Mouse (Mus musculus): ENCODE measurements around the gene Dock9.

GRCm38 (mm10) chr14:121660167-121660894 is 137.3 kb downstream of the Dock9 start:
- TF ChIP-seq CTCF (IDR thresholded peaks at IDR 0.05; ENCODE audit: control insufficient read depth, insufficient read depth, insufficient read length) (no peak), USF1 (IDR thresholded peaks at IDR 0.05; ENCODE audit: low read depth) (no peak), FOSL1 (IDR thresholded peaks at IDR 0.05; ENCODE audit: insufficient read depth, low read length, poor library complexity, severe bottlenecking) (no peak), CEBPB (IDR thresholded peaks at IDR 0.05; ENCODE audit: low read depth) (no peak), MYOG (IDR thresholded peaks at IDR 0.05; ENCODE audit: control insufficient read depth, extremely low read depth, insufficient read length) (no peak), MAX (IDR thresholded peaks at IDR 0.05) (no peak), MYOD1 (IDR thresholded peaks at IDR 0.05; ENCODE audit: control insufficient read depth, insufficient read length, low read depth) (no peak)

Data from C2C12 (cell line).